Mouse (Mus musculus) heart, embryonic 11.5 days (tissue): ENCODE data around the gene Fbxo42. TPM values are rescaled to one million over a fixed set of nuclear protein-coding genes. Genes with fewer than 3 reads are reported as not detected.

Source experiments
- ATAC-seq: fragments of 200-750 bp; cut with Nextera tagmentation; replicated peaks from 2 replicates; pipeline ENCODE4 v1.8.0; 2017; ENCODE audit warnings: moderate library complexity; ENCODE audit not compliant: insufficient number of reproducible peaks, low FRiP score, low TSS enrichment
- H3K27ac ChIP-seq: fragments of 300-500 bp; sonication (generic); 2 replicates; pipeline ENCODE4 v1.5.1; 2014; ENCODE audit warnings: mild to moderate bottlenecking, low read depth, low read length
- H3K27me3 ChIP-seq: fragments of 300-500 bp; sonication (generic); 2 replicates; pipeline ENCODE4 v1.6.1; 2014; ENCODE audit warnings: mild to moderate bottlenecking, low read length, mixed read lengths; ENCODE audit not compliant: control insufficient read depth, insufficient read depth
- H3K36me3 ChIP-seq: fragments of 300-500 bp; sonication (generic); 2 replicates; pipeline ENCODE4 v1.6.1; 2014; ENCODE audit warnings: mild to moderate bottlenecking, low read length, moderate library complexity, mixed read lengths; ENCODE audit not compliant: control insufficient read depth, insufficient read depth
- H3K4me1 ChIP-seq: fragments of 300-500 bp; sonication (generic); 2 replicates; pipeline ENCODE4 v1.6.1; 2014; ENCODE audit warnings: low read length; ENCODE audit not compliant: control insufficient read depth, insufficient read depth
- H3K4me2 ChIP-seq: fragments of 300-500 bp; sonication (generic); 2 replicates; pipeline ENCODE4 v1.6.1; 2014; ENCODE audit warnings: mild to moderate bottlenecking, moderate library complexity
- H3K4me3 ChIP-seq: fragments of 300-500 bp; sonication (generic); 2 replicates; pipeline ENCODE4 v1.5.1; 2014; ENCODE audit warnings: low read depth, low read length
- H3K9ac ChIP-seq: fragments of 300-500 bp; sonication (generic); 2 replicates; pipeline ENCODE4 v1.6.1; 2014; ENCODE audit warnings: mild to moderate bottlenecking, low read depth, low read length, moderate library complexity
- H3K9me3 ChIP-seq: fragments of 300-500 bp; sonication (generic); replicated peaks from 2 replicates; pipeline ENCODE4 v1.6.1; 2016; ENCODE audit warnings: low read length; ENCODE audit not compliant: control insufficient read depth
- WGBS: fragments of 180-500 bp; shearing (Covaris S2); extraction: QIAGEN DNeasy Blood & Tissue Kit; methylation state at CpG from one replicate; pipeline ENCODE4 v1.1.7; 2014; ENCODE audit not compliant: insufficient replicate concordance; 5-methylcytosine and 5-hydroxymethylcytosine counted together
- polyA plus RNA-seq: library from polyadenylated mRNA; unstranded; fragments of >200 nt; fragmentation: Nextera tagmentation; extraction: Ambion mirVana; gene quantifications from 2 replicates; pipeline ENCODE4 v1.2.1, GENCODE M21; 2014

Fbxo42 gene
- polyA plus RNA-seq, 1 experiment from 2014 or later = 19.3 TPM

DNA sequence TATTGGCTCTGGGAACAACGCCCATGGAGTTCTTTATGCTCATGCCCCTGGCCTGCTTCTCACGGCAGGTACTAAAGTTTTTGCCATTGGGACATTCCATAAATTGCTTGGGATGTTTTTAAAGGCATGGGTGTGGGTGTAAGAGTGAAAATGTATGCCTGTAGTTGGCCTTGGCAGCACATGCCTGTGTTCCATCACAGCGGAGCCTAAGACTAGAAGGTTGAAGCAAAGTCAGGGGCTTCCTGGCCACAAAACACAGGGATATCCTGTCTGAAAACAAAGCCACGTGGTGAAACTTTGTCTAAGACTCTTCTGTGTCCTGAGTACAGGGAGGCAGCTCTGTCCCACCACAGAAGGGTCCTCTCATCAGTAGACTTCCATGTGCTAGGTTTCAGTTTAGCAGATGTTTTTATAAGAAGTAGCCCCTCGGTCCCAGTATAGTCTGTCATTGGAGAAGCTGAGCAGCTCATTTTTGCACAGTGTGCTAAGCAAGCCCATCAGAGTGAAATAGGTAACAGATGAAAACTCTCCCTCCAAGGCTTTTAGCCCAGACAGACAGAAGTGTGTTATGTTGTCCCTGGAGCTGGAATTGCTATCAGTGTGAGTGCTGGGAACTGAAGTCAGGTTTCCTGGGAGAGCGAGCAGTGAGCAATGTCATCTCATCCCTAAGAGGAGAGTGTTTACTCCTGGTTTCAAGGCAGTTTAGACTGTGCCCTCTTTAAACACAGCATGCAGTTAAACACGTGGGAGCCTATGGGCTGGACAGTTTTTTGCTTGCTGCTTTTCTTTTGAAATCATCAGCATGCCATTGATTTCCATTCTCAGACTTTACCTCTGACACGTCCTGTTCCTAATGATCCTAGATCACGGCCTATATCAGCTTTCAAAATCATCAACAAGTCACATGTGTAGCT lies 39.5 kb downstream of the Fbxo42 start:
- no peak overlapping the region for H3K4me3 ChIP-seq
- H3K27me3 ChIP-seq = no peaks in the 10 kb centered on the region
- WGBS = 68% methylated on average over 9 of the region's 9 CpGs
- peaks cover 5% of the 10 kb centered on the region for H3K36me3 ChIP-seq
- H3K9me3 ChIP-seq = no peaks in the 10 kb centered on the region
- no peak overlapping the region for H3K4me2 ChIP-seq
- 0 out of 2 replicates have a peak overlapping the region, but pooled peaks have one; percentile 10 for H3K27ac ChIP-seq
- H3K4me1 ChIP-seq = peaks cover 7% of the 10 kb centered on the region; the same call in 1 of the 2 replicates
- no peak for ATAC-seq
- H3K9ac ChIP-seq = 0 out of 2 replicates have a peak overlapping the region, but pooled peaks have one; percentile 30

- Histone ChIP-seq H3K27ac (no peak overlapping the region), H3K4me3 (no peak overlapping the region), H3K36me3 (peaks cover 15% of the 10 kb centered on the region), H3K27me3 (no peaks in the 10 kb centered on the region), H3K4me1 (peaks cover 4% of the 10 kb centered on the region; the same call in 1 of the 2 replicates), H3K9ac (no peak overlapping the region), H3K4me2 (no peak overlapping the region), H3K9me3 (no peaks in the 10 kb centered on the region)
- ATAC-seq = no peak
- WGBS = 93% methylated on average over 7 of the region's 7 CpGs
Measured at GRCm38 (mm10) chr4:141191294-141191693, 43.6 kb downstream of the Fbxo42 start.

GRCm38 (mm10) chr4:141194553-141194952 lies 46.8 kb downstream of the Fbxo42 start:
- 92% methylated on average over 6 of the region's 6 CpGs for WGBS
- Histone ChIP-seq H3K4me3 (no peak overlapping the region), H3K9ac (no peak overlapping the region), H3K27ac (no peak overlapping the region), H3K27me3 (no peaks in the 10 kb centered on the region), H3K36me3 (peaks cover 27% of the 10 kb centered on the region), H3K9me3 (no peaks in the 10 kb centered on the region), H3K4me1 (no peaks in the 10 kb centered on the region), H3K4me2 (no peak overlapping the region)
- no peak for ATAC-seq

GRCm38 (mm10) chr4:141196981-141197685 lies 49.4 kb downstream of the Fbxo42 start:
- Histone ChIP-seq H3K4me3 (no peak overlapping the region), H3K4me1 (no peaks in the 10 kb centered on the region), H3K27ac (no peak overlapping the region), H3K27me3 (no peaks in the 10 kb centered on the region), H3K9me3 (no peaks in the 10 kb centered on the region), H3K9ac (no peak overlapping the region), H3K36me3 (peaks cover 27% of the 10 kb centered on the region), H3K4me2 (no peak overlapping the region)
- 93% methylated on average over 13 of the region's 13 CpGs for WGBS
- ATAC-seq = peak; percentile 40; the same call in 1 of the 2 replicates

GRCm38 (mm10) chr4:141197686-141198035 lies 49.9 kb downstream of the Fbxo42 start:
- Histone ChIP-seq H3K36me3 (peaks cover 27% of the 10 kb centered on the region), H3K4me1 (no peaks in the 10 kb centered on the region), H3K4me3 (no peak overlapping the region), H3K9me3 (no peaks in the 10 kb centered on the region), H3K27ac (no peak overlapping the region), H3K4me2 (no peak overlapping the region), H3K9ac (no peak overlapping the region), H3K27me3 (no peaks in the 10 kb centered on the region)
- 90% methylated on average over 13 of the region's 13 CpGs for WGBS
- ATAC-seq = no peak

DNA sequence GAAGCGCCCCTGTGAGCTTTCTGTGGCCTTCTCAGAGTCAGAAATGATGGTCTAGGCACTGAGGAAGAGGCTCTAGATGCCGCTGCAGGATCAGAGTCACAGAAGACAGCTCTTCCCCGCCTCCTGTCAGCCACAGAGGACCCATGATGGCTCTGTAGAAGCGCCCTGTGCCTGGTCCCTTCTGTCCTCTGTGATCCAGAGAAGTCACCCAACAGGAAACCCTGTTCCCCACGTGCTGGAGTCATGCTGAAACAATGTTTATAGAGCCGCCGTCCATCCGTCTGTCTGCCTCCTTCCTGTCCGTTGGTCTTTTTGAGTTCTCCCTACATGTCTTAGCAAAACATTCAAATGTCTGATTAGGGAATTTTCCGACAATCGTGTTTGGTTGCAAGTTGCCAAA lies 53.2 kb downstream of the Fbxo42 start:
- Histone ChIP-seq H3K9me3 (no peaks in the 10 kb centered on the region), H3K9ac (no peak overlapping the region), H3K27ac (peak overlapping the region; percentile 59; the same call in 1 of the 2 replicates), H3K4me2 (no peak overlapping the region), H3K27me3 (no peaks in the 10 kb centered on the region), H3K4me1 (0 out of 2 replicates have a peak, but pooled peaks cover 3% of the 10 kb centered on the region), H3K4me3 (no peak overlapping the region), H3K36me3 (peaks cover 19% of the 10 kb centered on the region)
- ATAC-seq = no peak
- WGBS = 68% methylated on average over 11 of the region's 11 CpGs

DNA sequence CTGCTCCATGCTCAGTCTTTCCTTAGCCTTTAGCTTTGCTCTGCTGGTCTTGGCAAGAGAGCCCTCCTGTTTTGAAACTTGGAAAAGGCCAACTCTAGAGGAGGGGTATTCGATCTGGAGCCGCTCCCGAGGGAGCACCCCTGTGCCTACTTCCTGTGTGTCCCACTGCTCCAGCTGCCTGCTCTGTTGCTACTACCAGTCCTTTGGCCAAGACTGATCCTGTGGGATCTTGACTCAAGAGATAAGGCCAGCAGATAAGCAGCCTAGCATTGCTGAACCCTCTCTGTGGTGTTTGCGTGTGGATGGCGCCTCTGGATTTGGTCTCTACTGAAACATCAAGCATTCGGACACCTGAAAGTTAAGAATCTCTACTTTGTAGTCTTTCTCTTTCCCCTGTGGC lies 54.5 kb downstream of the Fbxo42 start:
- WGBS = 88% methylated on average over 6 of the region's 6 CpGs

GRCm38 (mm10) chr4:141204580-141205061 lies 56.9 kb downstream of the Fbxo42 start:
- Histone ChIP-seq H3K36me3 (0 out of 2 replicates have a peak, but pooled peaks cover 5% of the 10 kb centered on the region), H3K27ac (no peak overlapping the region), H3K9me3 (no peaks in the 10 kb centered on the region), H3K4me2 (no peak overlapping the region), H3K27me3 (no peaks in the 10 kb centered on the region), H3K4me1 (0 out of 2 replicates have a peak, but pooled peaks cover 3% of the 10 kb centered on the region), H3K4me3 (no peak overlapping the region), H3K9ac (no peak overlapping the region)
- no peak for ATAC-seq
- 60% methylated on average over 4 of the region's 4 CpGs for WGBS

More for the DNA sequence above, 54.5 kb downstream of the Fbxo42 start:
- Histone ChIP-seq H3K27ac (no peak overlapping the region), H3K4me3 (no peak overlapping the region), H3K27me3 (no peaks in the 10 kb centered on the region), H3K4me1 (0 out of 2 replicates have a peak, but pooled peaks cover 3% of the 10 kb centered on the region), H3K36me3 (peaks cover 12% of the 10 kb centered on the region), H3K9me3 (no peaks in the 10 kb centered on the region), H3K4me2 (no peak overlapping the region), H3K9ac (no peak overlapping the region)
- ATAC-seq = no peak
